Mouse (Mus musculus): ENCODE results near the gene Smg7. TPM values are rescaled to one million over a fixed set of nuclear protein-coding genes. Genes with fewer than 3 reads are reported as not detected.

Smg7 gene
- total RNA-seq, 2 experiments from 2014 or later = 26.0 to 62.0 TPM

Other genes starting within 250 kb of the Smg7 start
- not detected in 2 replicates for gene Apobec4, start 152.1 kb downstream of the Smg7 start, total RNA-seq (2014; fragmentation: Nextera tagmentation)
- not detected in 2 replicates for gene Apobec4, start 152.1 kb downstream of the Smg7 start, total RNA-seq (2017)
- gene Rgl1, start 136.3 kb downstream of the Smg7 start, total RNA-seq (2014; fragmentation: Nextera tagmentation) = 1.6 and 3.3 TPM in 2 replicates
- gene Rgl1, start 136.3 kb downstream of the Smg7 start, total RNA-seq (2017) = 0.46 and 2.1 TPM in 2 replicates
- 175 and 199 TPM in 2 replicates for gene Arpc5, start 136.1 kb downstream of the Smg7 start, total RNA-seq (2014; fragmentation: Nextera tagmentation)
- 115 and 134 TPM in 2 replicates for gene Arpc5, start 136.1 kb downstream of the Smg7 start, total RNA-seq (2017)
- gene Ncf2, start 102.5 kb downstream of the Smg7 start, total RNA-seq (2014; fragmentation: Nextera tagmentation) = 102 and 121 TPM in 2 replicates
- 118 and 136 TPM in 2 replicates for gene Ncf2, start 102.5 kb downstream of the Smg7 start, total RNA-seq (2017)
- gene Nmnat2, start 52.3 kb upstream of the Smg7 start, total RNA-seq (2014; fragmentation: Nextera tagmentation) = not detected in 2 replicates
- gene Nmnat2, start 52.3 kb upstream of the Smg7 start, total RNA-seq (2017) = not detected in 2 replicates